Mouse (Mus musculus): ENCODE measurements around the gene Hsd17b3.

Gene Hsd17b3

DNA sequence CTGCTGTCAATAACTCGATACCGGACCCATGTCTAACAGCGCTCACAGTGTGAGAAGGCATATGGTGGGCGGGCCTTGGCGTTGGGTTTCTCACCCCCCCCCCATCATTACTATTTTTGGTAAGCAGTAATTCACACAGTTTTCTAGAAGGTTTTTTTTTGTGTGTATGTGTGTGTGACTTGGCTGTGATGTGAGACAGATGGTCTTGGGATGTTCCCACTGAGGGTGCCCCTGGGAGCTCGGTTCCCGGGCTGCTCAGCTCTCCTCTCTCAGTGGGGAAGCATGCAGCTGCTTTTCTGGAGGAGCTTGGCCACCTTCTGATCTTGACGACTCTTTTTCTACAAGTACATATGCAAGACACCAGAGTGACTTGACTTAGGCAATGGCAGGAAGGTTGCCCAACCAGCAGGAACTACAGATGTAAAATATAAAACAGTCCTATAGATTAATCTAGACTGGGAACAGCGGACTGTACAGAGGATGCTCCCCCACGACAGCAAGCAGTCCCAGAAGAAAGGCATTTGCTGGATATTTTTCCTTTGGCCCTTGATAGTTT is 70.4 kb downstream of the Hsd17b3 start:
- DNase-seq: no peak

DNA sequence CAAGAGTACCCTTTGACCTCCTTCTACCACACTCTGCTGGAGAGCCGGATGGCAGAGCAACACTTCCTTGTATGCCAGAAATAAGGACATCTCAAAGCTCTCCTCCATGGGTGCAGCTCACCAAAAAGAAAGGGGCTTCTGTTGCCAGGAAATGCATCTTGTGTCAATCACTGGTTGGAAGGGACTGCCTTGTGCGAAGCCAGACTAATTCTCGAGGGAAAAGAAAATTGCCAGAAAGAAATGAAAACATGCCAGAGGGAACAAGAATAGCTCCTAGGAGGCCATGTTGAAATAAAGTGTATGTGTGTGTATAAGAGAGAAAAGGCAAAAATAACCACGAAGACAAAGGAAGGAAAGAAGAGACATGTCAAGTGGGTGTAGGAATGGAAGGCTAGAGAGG is 73.0 kb downstream of the Hsd17b3 start:
- no peak for DNase-seq

DNA sequence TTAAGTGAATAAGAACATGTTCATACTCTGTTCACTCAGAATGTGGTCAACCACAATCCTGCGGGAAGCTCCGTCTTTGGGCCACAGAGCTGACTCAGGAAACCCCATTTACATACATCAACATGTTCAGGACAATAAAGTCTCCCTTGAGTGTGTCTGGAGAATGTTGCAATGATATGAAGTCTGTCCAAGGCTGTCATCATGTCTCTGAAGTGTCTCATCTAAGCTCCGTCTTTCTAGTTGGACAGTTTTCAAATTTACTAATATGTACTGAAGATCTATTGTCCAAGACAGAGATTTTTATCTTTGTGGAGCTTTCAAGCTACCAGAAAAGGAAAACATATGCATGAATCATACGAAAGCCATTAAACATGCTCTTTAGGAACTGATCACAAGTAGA is 77.9 kb downstream of the Hsd17b3 start:
- DNase-seq: no peak

All from lung, postnatal 14 days (tissue).